Mouse (Mus musculus) fibroblast of lung, adult 2 months (primary cell): ENCODE results near the gene Bub1b.
"Not testable (repeated sequence)": the region's sequence is repeated elsewhere in the genome, so short reads cannot be mapped to it uniquely, and the experiment has no call there.

Source experiments
- DNase-seq: peaks from one replicate; pipeline ENCODE4 v3.0.0-alpha.2; 2011; ENCODE audit warnings: low read depth

Gene Bub1b

GRCm38 (mm10) chr2:118618013-118618412, 20.0 kb downstream of the Bub1b start:
- DNase-seq: no peak

- no peak for DNase-seq
These were observed 22.1 kb downstream of the Bub1b start for GRCm38 (mm10) chr2:118620101-118620500.

DNA sequence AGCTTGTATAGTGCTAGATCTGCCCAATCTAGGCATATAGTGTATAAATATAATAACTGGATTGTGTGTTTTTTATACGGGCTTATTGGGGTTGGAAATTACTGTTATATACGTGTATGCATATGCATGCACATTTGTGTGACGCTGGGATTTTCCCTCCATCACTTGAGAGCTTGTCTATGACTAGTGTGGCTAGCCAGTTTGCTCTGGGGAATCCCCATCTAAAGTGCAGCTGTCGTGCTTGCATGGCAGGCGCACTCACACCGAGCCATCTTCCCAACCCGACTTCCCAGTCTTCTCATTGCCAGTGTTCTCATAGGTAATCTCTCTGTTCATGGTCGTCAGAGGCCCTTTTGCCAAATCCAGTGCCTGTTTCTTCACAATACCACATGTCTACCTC, 22.6 kb downstream of the Bub1b start:
- no peak for DNase-seq

- no peak for DNase-seq
These were observed 31.3 kb downstream of the Bub1b start for GRCm38 (mm10) chr2:118629276-118629675.

DNA sequence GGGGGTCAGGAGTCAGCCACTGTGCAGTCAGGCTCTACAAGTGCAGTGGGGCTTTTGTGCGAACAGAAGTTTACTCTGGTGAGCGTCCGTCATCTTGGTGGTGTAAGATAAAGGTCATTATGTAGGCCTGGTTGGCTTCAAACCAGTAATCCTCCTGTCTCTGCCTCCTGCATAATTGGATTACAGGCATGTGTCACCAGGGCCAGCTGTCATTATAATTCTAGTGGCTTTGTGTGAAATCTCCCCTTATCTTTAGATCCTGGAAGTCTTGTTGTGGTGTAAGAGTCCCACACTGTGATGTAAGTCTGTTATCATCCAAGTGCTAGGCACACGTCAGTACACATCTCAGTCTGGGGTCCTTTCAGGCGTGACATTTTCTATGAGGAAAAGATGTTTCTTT, 35.4 kb downstream of the Bub1b start:
- no peak for DNase-seq

DNA sequence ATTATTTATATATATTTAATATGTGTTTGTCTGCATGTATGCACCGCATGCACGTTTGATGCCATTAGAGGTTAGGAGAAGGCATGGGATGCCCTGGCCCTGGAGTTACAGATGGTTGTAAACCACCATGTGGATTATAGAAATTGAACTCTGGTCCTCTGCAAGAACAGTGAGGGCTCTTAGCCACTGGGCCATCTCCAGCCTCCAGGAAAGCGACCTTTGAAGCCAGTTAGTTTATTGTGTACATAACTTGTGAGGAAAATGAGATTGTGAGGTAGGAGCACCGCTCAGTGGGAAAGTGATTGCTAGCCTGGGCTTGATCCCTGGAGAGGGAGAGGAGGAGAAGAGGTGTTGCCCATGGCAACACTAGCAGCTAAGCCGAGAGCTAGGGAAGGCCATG, 39.2 kb downstream of the Bub1b start:
- DNase-seq: no peak

DNA sequence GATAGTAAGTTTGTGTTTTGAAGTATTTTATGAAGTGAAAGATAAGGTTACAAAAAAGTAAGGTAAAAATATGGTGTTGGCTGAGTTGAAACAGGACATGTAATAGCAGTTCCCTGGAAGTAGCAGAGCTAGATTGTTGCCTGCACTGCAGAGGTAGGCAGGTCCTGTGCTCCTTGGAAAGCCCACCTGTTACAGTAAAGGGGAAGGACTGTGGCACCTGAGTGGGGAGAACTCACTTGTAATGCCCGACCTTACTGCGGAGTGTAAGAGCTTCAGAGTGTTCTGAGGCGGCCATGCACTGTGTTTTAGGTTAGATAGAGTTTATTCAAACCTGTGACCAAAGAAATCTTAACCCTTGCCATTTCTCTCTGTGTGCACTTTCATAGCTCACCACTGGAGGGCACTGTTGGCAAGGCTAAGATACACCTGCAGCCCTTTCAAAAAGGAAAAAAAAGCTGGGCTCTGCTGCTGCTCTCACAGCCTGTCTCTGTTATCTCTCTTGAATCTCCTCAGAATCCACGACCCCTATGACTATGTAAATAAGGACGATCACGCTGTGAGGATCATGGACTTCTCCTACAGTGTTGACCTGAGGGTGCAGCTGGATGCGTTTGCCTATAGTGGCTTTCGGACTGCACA, 40.0 kb downstream of the Bub1b start:
- DNase-seq: no peak

DNA sequence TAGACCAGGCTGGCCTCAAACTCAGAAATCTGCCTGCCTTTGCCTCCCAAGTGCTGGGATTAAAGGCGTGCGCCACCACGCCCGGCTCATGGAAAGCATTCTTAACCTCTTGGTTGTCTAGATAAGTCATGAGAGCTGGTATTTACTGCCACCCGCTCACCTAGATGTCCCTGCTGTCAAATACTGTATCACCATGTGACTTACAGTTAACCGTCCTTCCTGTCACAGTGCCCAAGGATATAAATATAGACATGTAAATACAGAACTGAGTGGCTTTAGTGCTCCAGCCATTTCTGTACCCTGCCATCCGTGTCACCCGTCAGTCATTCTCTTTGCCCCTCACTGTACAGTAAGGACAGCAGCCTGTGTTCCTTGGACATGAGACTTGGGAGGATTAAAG, 40.7 kb downstream of the Bub1b start:
- DNase-seq: no peak

- no peak for DNase-seq
These were observed 43.1 kb downstream of the Bub1b start for GRCm38 (mm10) chr2:118641147-118641546.

- no peak for DNase-seq
These were observed 44.4 kb downstream of the Bub1b start for GRCm38 (mm10) chr2:118642431-118642830.

GRCm38 (mm10) chr2:118642942-118643341, 44.9 kb downstream of the Bub1b start:
- no peak for DNase-seq

- no peak for DNase-seq
These were observed 48.7 kb downstream of the Bub1b start for GRCm38 (mm10) chr2:118646665-118647064.

- not testable (repeated sequence) for DNase-seq
These were observed 52.7 kb downstream of the Bub1b start for GRCm38 (mm10) chr2:118650697-118651096.

- DNase-seq: no peak
These were observed 58.8 kb downstream of the Bub1b start for GRCm38 (mm10) chr2:118656688-118657281.

- no peak for DNase-seq
These were observed 60.4 kb downstream of the Bub1b start for GRCm38 (mm10) chr2:118658457-118658856.

GRCm38 (mm10) chr2:118659077-118659476, 61.1 kb downstream of the Bub1b start:
- peak; percentile 79 for DNase-seq

DNA sequence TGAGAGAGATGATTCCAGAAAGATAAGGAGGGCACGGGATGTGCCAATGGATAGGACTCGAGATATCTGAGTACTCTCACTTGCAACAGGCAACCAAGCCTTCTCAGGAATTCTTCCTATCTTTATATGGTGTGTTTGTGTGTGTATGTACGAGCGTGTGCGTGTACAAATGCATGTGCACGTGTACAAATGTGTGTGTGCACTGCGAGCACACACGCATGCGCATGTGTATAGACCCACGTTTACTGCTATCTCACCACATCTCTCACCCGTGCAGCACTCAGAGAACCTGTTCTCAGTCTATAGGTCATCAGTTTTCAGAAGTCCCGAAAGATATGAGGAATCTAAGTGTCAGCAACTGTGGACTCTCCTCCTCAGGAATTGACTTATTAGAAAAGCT, 61.5 kb downstream of the Bub1b start:
- no peak for DNase-seq

- no peak for DNase-seq
These were observed 62.0 kb downstream of the Bub1b start for GRCm38 (mm10) chr2:118659998-118660452.

DNA sequence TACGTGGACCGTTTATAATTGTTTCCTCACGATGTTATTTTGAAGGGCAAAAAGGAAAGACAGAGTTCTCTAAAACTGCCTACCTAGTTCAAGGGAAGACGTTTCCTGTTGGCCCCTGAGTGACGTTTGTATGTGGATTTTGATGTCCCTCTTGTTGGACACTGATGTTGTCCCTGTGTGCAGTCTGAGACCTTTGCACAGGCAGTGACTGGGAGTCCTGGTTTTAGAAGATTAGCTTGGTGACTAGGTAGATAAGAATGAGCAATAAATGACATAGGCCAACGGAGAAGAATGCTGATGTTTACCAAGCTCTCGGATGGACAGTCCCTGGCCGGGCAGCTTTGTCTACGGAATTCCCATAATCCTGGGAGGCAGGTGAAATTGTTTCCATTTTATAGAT, 63.9 kb downstream of the Bub1b start:
- no peak for DNase-seq

GRCm38 (mm10) chr2:118662902-118663803, 65.1 kb downstream of the Bub1b start, which contains the start of gene Pak6:
TSS of gene Pak6 (plus strand) at chr2:118663303.
- no peak for DNase-seq

DNA sequence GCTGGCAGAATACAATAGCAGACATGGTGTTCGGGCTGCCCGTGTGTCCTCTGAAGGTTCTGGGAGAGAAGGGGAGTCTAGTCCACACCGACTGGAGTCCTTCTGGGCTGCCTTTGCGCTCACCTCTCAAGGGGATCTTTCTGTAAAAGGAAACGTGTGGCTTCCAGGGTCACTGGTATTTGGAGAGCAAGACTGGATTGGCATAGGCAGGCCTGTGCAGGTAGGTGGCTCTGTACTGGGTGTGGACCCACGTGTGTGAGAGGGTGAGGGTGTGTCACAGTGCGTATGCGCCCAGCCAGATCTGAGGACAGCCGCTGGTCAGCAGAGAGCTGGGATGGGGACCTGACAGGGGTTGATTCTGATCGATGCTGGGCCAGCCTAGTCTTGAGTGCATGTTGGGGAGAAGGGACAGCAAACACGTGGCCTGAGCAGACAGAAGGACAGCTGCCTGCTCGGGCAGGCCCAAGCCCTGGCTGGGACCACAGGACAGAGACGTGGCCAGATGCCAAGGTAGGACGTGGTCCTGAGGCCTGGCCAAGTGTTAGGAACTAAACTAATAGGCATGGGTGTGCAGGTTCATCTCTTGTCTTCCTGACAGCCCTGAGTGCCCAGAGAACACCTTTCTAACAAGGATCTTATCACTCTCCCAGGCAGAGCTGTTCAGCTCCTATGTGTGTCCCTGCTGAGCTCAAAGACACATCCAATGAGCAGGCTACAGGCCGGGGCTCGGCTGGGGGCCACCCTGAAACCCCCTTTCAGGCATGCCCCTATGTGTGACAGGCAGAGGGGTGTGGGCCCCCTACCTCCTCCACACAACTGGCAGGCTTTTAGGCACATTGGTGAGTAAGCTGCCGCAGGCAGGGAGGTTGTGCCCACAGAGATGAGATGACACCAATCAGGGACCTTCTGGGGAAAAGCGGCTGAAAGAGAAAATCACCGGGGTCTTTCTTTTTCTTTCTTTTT, 66.1 kb downstream of the Bub1b start:
- DNase-seq: no peak
